Mouse (Mus musculus) small intestine, adult 2 months (tissue): ENCODE measurements around the gene Nthl1.

Source experiments
- CTCF ChIP-seq: fragments of 200-500 bp; IDR thresholded peaks from 2 replicates; pipeline ENCODE4 v1.5.1; 2012; ENCODE audit warnings: low read depth, mild to moderate bottlenecking, control low read depth, inconsistent platforms, low read length, moderate library complexity, mixed read lengths; ENCODE audit not compliant: insufficient replicate concordance, insufficient read length; ENCODE audit errors: extremely low read depth
- POLR2A ChIP-seq: fragments of 200-500 bp; IDR thresholded peaks from 2 replicates; pipeline ENCODE4 v1.6.1; 2012; ENCODE audit warnings: low read depth, mild to moderate bottlenecking, control low read depth, inconsistent platforms, low read length, moderate library complexity

- TF ChIP-seq CTCF (no peak), POLR2A (no peak)
Measured at GRCm38 (mm10) chr17:24645916-24646315, 13.4 kb downstream of the Nthl1 start.
